Mouse (Mus musculus): ENCODE measurements around the gene Gm10310.
"Not testable (repeated sequence)": the region's sequence is repeated elsewhere in the genome, so short reads cannot be mapped to it uniquely, and the experiment has no call there.

DNA sequence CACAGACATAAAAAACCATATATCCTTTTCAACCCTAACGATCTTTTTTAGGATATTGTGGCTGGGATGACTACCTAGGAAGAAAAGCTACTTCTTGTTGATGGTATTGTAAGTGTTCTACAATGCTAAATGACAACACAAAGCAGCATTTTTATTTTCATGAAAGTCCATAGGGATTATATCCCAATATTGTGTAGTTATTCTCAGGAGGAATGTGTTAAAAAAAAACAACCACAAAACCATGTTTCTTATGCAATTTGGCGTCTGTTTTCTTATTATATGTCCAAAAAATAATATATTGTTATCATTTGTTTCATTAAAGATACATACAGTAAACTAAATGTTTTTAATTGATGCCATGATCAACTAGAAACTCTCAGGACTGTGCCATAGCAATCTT is 8.8 kb downstream of the Gm10310 start, which contains the start of gene Olfr247:
- not testable (repeated sequence) for TF ChIP-seq POLR2A (IDR thresholded peaks at IDR 0.05; ENCODE audit: insufficient read depth, low read depth, low read length); CTCF (IDR thresholded peaks at IDR 0.05); EP300 (IDR thresholded peaks at IDR 0.05; ENCODE audit: insufficient read depth, low read depth, low read length)
